In genomic region chr5:144178216-144178615, GRCm38 (mm10) we compare ENCODE assay signal across 27 mouse cellular contexts. TPM values are rescaled to one million over a fixed set of nuclear protein-coding genes. Genes with fewer than 3 reads are reported as not detected.
"Had no signal": no experiment of that assay in that cellular context is flagged by ENCODE, and none has a peak within 500 bp of the region (broad histone marks: within the 10 kb centered on the region; RNA-seq: fewer than 3 reads in every experiment).

No protein-coding gene starts in this region.

- H3K27ac ChIP-seq: gastrocnemius, adult 2 months; heart, embryonic 10.5 days; hindbrain, embryonic 10.5 days; hindbrain, embryonic 12.5 days; hindbrain, embryonic 14.5 days; hindbrain, postnatal 0 days; kidney, embryonic 15.5 days; limb, embryonic 13.5 days; limb, embryonic 15.5 days; liver, embryonic 12.5 days; liver, embryonic 14.5 days had no signal

- H3K4me2 ChIP-seq: heart, embryonic 12.5 days; hindbrain, embryonic 12.5 days; hindbrain, embryonic 14.5 days; kidney, embryonic 15.5 days; limb, embryonic 13.5 days; limb, embryonic 15.5 days; liver, embryonic 12.5 days had no signal

- H3K27me3 ChIP-seq: heart, embryonic 12.5 days; hindbrain, embryonic 12.5 days; kidney, embryonic 15.5 days; limb, embryonic 13.5 days; limb, embryonic 15.5 days; liver, embryonic 12.5 days had no signal

- H3K4me1 ChIP-seq: hindbrain, embryonic 12.5 days; limb, embryonic 15.5 days had no signal

- H3K4me3 ChIP-seq: gastrocnemius, adult 2 months; heart, embryonic 10.5 days; heart, embryonic 12.5 days; hindbrain, embryonic 10.5 days; hindbrain, embryonic 12.5 days; kidney, embryonic 15.5 days; limb, embryonic 13.5 days; limb, embryonic 15.5 days; liver, embryonic 12.5 days had no signal

- H3K9me3 ChIP-seq: heart, embryonic 10.5 days; heart, embryonic 12.5 days; hindbrain, embryonic 10.5 days; hindbrain, embryonic 12.5 days; kidney, embryonic 15.5 days; limb, embryonic 13.5 days; limb, embryonic 15.5 days; liver, embryonic 12.5 days had no signal

- ATAC-seq: hindbrain, postnatal 0 days; intestine, embryonic 16.5 days; liver, embryonic 12.5 days had no signal

- H3K9ac ChIP-seq: heart, embryonic 12.5 days; hindbrain, embryonic 12.5 days; hindbrain, embryonic 14.5 days; kidney, embryonic 15.5 days; limb, embryonic 13.5 days; limb, embryonic 15.5 days; liver, embryonic 12.5 days; liver, embryonic 14.5 days had no signal

- DNase-seq: gastrocnemius, adult 2 months; gastrocnemius, postnatal 10 days; gastrocnemius, postnatal 25 days; heart, adult 18-20 months; heart, postnatal 10 days; heart, postnatal 4 days; kidney, adult 11 months; kidney, adult 2 months; kidney, adult 9 months; kidney, postnatal 25 days; layer of hippocampus, adult 9-11 months; layer of hippocampus, postnatal 36 days; left cerebral cortex, postnatal 4 days had no signal

RNA-seq across cellular contexts. Expression of gene Bhlha15, which starts 11.9 kb away (rescaled TPM):
- total RNA-seq: gastrocnemius, adult 2 months; gastrocnemius, postnatal 25 days; gastrocnemius, postnatal 4 days; heart, postnatal 10 days; heart, postnatal 25 days had no signal
